Mouse (Mus musculus): ENCODE measurements around the gene Gm8159.
"Not testable (repeated sequence)": the region's sequence is repeated elsewhere in the genome, so short reads cannot be mapped to it uniquely, and the experiment has no call there.

Gene Gm8159

GRCm38 (mm10) chr14:4632052-4632451 lies at the start of gene Gm8159:
TSS of gene Gm8159 (plus strand) at chr14:4632352.
- DNase-seq, result not testable (repeated sequence)

- peak; percentile 4 to 10 for DNase-seq
Observed at GRCm38 (mm10) chr14:4649309-4649708, 17.2 kb downstream of the Gm8159 start.

- not testable (repeated sequence) for DNase-seq
Observed at GRCm38 (mm10) chr14:4650324-4650723, 18.2 kb downstream of the Gm8159 start.

GRCm38 (mm10) chr14:4663892-4664291 lies 31.7 kb downstream of the Gm8159 start, which contains the start of gene Gm3239:
TSS of gene Gm3239 (plus strand) at chr14:4664192.
- DNase-seq, result not testable (repeated sequence)

Data from thymus, postnatal 36 days (tissue).